Mouse (Mus musculus) testis, adult 2 months (tissue): ENCODE data around the gene Cers2.

ENCODE experiments used
- CTCF ChIP-seq: fragments of 200-500 bp; IDR thresholded peaks from 2 replicates; pipeline ENCODE4 v1.5.1; 2012; ENCODE audit warnings: low read depth, mild to moderate bottlenecking, inconsistent platforms, low read length, moderate library complexity; ENCODE audit not compliant: control insufficient read depth, insufficient read depth, insufficient replicate concordance
- POLR2A ChIP-seq: fragments of 200-500 bp; IDR thresholded peaks from 2 replicates; pipeline ENCODE4 v1.6.1; 2012; ENCODE audit warnings: low read depth, mild to moderate bottlenecking, inconsistent platforms, low read length, moderate library complexity; ENCODE audit not compliant: control insufficient read depth

DNA sequence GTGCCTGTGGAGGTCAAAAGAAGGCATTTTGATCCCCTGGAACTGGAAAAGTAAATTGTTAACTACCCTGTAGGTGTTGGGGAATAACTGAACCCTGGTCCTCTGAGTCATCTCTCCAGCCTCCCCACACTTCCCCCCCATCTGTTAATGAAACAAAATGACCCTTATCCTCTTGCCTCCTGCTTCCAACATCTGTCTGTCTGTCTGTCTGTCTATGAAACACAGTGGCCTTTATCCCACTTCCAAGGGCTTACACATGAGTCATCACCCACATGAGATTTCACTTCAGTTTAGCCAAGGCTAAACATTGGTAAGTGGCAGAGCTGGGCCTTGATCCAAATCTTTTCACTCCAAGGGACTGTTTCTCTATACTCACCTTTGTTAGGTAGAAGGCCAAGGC is 46.7 kb upstream of the Cers2 start:
- TF ChIP-seq CTCF: no peak
- TF ChIP-seq POLR2A: no peak
